Mouse (Mus musculus): ENCODE measurements around the gene Rtp1. TPM values are rescaled to one million over a fixed set of nuclear protein-coding genes. Genes with fewer than 3 reads are reported as not detected.

Rtp1 gene
- polyA plus RNA-seq, 1 experiment from 2014 or later, result not detected

DNA sequence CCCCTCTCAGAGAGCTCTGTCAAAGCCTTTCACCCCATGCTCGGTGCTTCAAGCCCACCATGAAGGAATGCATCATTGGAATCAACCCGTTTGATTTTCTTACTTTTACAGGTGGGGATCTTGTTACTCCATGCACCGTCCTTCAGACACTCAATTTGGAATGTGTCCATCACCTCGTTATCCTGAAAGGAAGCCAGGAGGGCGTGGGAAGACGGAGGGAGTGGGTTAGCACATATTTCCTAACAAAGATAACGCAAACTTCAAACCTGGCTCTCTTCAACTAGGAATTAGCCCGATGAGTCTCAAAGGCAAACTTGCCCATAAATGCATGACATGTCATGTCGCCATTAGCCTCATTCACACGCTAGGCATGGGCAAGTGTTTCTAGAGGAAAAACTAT is 54.4 kb downstream of the Rtp1 start:
- ATAC-seq (ENCODE audit: low read depth), result no peak
- Histone ChIP-seq H3K9me3 (replicated peaks) (no peaks in the 10 kb centered on the region), H3K9ac (no peak overlapping the region), H3K27ac (no peak overlapping the region), H3K4me1 (replicated peaks) (no peaks in the 10 kb centered on the region), H3K4me2 (no peak overlapping the region), H3K36me3 (peaks cover 21% of the 10 kb centered on the region), H3K4me3 (replicated peaks) (no peak overlapping the region), H3K27me3 (no peaks in the 10 kb centered on the region)
- WGBS (ENCODE audit: insufficient replicate concordance), result 68% methylated on average over 10 of the region's 10 CpGs
- DNase-seq, result no peak

Other genes with a start within 250 kb of the Rtp1 start
- 7.5 and 10.1 TPM in 2 replicates for gene St6gal1, start 204.4 kb upstream of the Rtp1 start, polyA plus RNA-seq (2015; fragmentation: Nextera tagmentation; extraction: Ambion mirVana)
- gene Rtp4, start 91.2 kb downstream of the Rtp1 start, polyA plus RNA-seq (2015; fragmentation: Nextera tagmentation; extraction: Ambion mirVana), result 6.5 and 6.7 TPM in 2 replicates
- gene Masp1, start 91.7 kb downstream of the Rtp1 start, polyA plus RNA-seq (2015; fragmentation: Nextera tagmentation; extraction: Ambion mirVana), result 14.3 and 17.8 TPM in 2 replicates

Measured in liver, embryonic 13.5 days (tissue).